Mouse (Mus musculus) lung, postnatal 0 days (tissue): ENCODE measurements around the gene Ttc29.

Experiments
- CTCF ChIP-seq: IDR thresholded peaks from 2 replicates; pipeline ENCODE4 v1.5.1; 2016; ENCODE audit warnings: antibody characterized with exemption, mild to moderate bottlenecking
- EP300 ChIP-seq: IDR thresholded peaks from 2 replicates; pipeline ENCODE4 v1.6.1; 2016; ENCODE audit warnings: antibody characterized with exemption, mild to moderate bottlenecking, control low read depth

DNA sequence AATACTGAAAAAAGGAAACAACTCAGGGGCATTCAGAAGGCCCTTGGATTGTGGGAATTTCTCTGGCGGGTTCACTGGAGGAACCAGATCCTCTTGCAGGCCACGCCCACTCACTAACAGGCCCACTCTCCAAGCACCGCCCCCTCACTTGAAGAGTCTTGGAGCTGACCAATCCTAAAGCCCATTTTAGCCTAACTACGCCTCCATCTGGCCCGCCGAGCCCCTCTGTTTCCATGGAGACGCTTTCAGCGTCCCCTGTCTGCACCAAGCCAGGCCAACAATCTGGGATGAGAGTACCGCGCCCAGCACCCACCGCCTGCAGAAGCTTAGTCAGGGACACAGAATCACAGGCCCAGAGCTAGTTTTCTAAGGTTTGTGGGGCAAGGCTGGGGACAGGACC is at the start of gene Ttc29:
- TF ChIP-seq CTCF (no peak), EP300 (no peak)
